Mouse (Mus musculus): ENCODE results near the gene Pgrmc2. TPM values are rescaled to one million over a fixed set of nuclear protein-coding genes. Genes with fewer than 3 reads are reported as not detected.

Gene Pgrmc2
- total RNA-seq, 2 experiments from 2014 or later = 17.3 to 26.1 TPM

GRCm38 (mm10) chr3:41080724-41081123 lies 2.1 kb downstream of the Pgrmc2 start:
- no peak for ATAC-seq (replicated peaks; ENCODE audit: low FRiP score, low TSS enrichment, poor library complexity, severe bottlenecking)

GRCm38 (mm10) chr3:41078673-41079072 lies 4.2 kb downstream of the Pgrmc2 start:
- no peak for ATAC-seq (replicated peaks; ENCODE audit: low FRiP score, low TSS enrichment, poor library complexity, severe bottlenecking)

- no peak for ATAC-seq (replicated peaks; ENCODE audit: low FRiP score, low TSS enrichment, poor library complexity, severe bottlenecking)
Measured at GRCm38 (mm10) chr3:41075376-41075775, 7.5 kb downstream of the Pgrmc2 start.

GRCm38 (mm10) chr3:41070519-41070918 lies 12.3 kb downstream of the Pgrmc2 start:
- ATAC-seq (replicated peaks; ENCODE audit: low FRiP score, low TSS enrichment, poor library complexity, severe bottlenecking) = no peak

GRCm38 (mm10) chr3:41065320-41065719 lies 17.5 kb downstream of the Pgrmc2 start:
- ATAC-seq (replicated peaks; ENCODE audit: low FRiP score, low TSS enrichment, poor library complexity, severe bottlenecking) = no peak

- no peak for ATAC-seq (replicated peaks; ENCODE audit: low FRiP score, low TSS enrichment, poor library complexity, severe bottlenecking)
Measured at GRCm38 (mm10) chr3:41062758-41063157, 20.1 kb downstream of the Pgrmc2 start.

- no peak for ATAC-seq (replicated peaks; ENCODE audit: low FRiP score, low TSS enrichment, poor library complexity, severe bottlenecking)
Measured at GRCm38 (mm10) chr3:41061831-41062565, 20.8 kb downstream of the Pgrmc2 start.

GRCm38 (mm10) chr3:41059249-41059648 lies 23.6 kb downstream of the Pgrmc2 start:
- no peak for ATAC-seq (replicated peaks; ENCODE audit: low FRiP score, low TSS enrichment, poor library complexity, severe bottlenecking)

- ATAC-seq (replicated peaks; ENCODE audit: low FRiP score, low TSS enrichment, poor library complexity, severe bottlenecking) = 0 out of 2 replicates have a peak, but pooled peaks have one; percentile 30
Measured at GRCm38 (mm10) chr3:41058395-41058794, 24.5 kb downstream of the Pgrmc2 start.

GRCm38 (mm10) chr3:41053334-41053733 lies 29.5 kb downstream of the Pgrmc2 start:
- no peak for ATAC-seq (replicated peaks; ENCODE audit: low FRiP score, low TSS enrichment, poor library complexity, severe bottlenecking)

- ATAC-seq (replicated peaks; ENCODE audit: low FRiP score, low TSS enrichment, poor library complexity, severe bottlenecking) = no peak
Measured at GRCm38 (mm10) chr3:41047838-41048237, 35.0 kb downstream of the Pgrmc2 start.

- ATAC-seq (replicated peaks; ENCODE audit: low FRiP score, low TSS enrichment, poor library complexity, severe bottlenecking) = no peak; the same call in 1 of the 2 replicates
Measured at GRCm38 (mm10) chr3:41043756-41044354, 39.0 kb downstream of the Pgrmc2 start.

- peak; percentile 76; the same call in 1 of the 2 replicates for ATAC-seq (replicated peaks; ENCODE audit: low FRiP score, low TSS enrichment, poor library complexity, severe bottlenecking)
Measured at GRCm38 (mm10) chr3:41042195-41042938, 40.5 kb downstream of the Pgrmc2 start.

- ATAC-seq (replicated peaks; ENCODE audit: low FRiP score, low TSS enrichment, poor library complexity, severe bottlenecking) = no peak
Measured at GRCm38 (mm10) chr3:41041241-41041640, 41.6 kb downstream of the Pgrmc2 start.

GRCm38 (mm10) chr3:41038297-41038916 lies 44.4 kb downstream of the Pgrmc2 start:
- no peak for ATAC-seq (replicated peaks; ENCODE audit: low FRiP score, low TSS enrichment, poor library complexity, severe bottlenecking)

- ATAC-seq (replicated peaks; ENCODE audit: low FRiP score, low TSS enrichment, poor library complexity, severe bottlenecking) = no peak
Measured at GRCm38 (mm10) chr3:41031286-41032210, 51.3 kb downstream of the Pgrmc2 start.

GRCm38 (mm10) chr3:41030705-41031104 lies 52.1 kb downstream of the Pgrmc2 start:
- ATAC-seq (replicated peaks; ENCODE audit: low FRiP score, low TSS enrichment, poor library complexity, severe bottlenecking) = no peak

- ATAC-seq (replicated peaks; ENCODE audit: low FRiP score, low TSS enrichment, poor library complexity, severe bottlenecking) = no peak
Measured at GRCm38 (mm10) chr3:41021980-41022379, 60.9 kb downstream of the Pgrmc2 start.

GRCm38 (mm10) chr3:41020687-41021086 lies 62.2 kb downstream of the Pgrmc2 start:
- ATAC-seq (replicated peaks; ENCODE audit: low FRiP score, low TSS enrichment, poor library complexity, severe bottlenecking) = no peak

All from megakaryocyte-erythroid progenitor cell, adult 5-6 weeks (primary cell).